Mouse (Mus musculus) thymus, adult 18-20 months (tissue): Measurements from ENCODE around the gene Gm3409.
A peak's percentile ranks its signal among the peaks of the same experiment; 100 is the strongest.
"Not testable (repeated sequence)": the region's sequence is repeated elsewhere in the genome, so short reads cannot be mapped to it uniquely, and the experiment has no call there.

Experiments used
- DNase-seq, 2 experiments: peaks; one replicate each; pipeline ENCODE4 v3.0.0; 2022; ENCODE audit warnings: mixed read lengths in 2 of 2

The Gm3409 gene

GRCm38 (mm10) chr5:146537347-146537746 lies at the start of gene Gm3409:
Gm3409 (plus strand) TSS chr5:146537647.
- DNase-seq, result not testable (repeated sequence)

GRCm38 (mm10) chr5:146488959-146489358 lies 48.5 kb upstream of the Gm3409 start:
- DNase-seq, result not testable (repeated sequence)

- DNase-seq, result not testable (repeated sequence)
Observed at GRCm38 (mm10) chr5:146491063-146491462, 46.4 kb upstream of the Gm3409 start, which contains the start of gene Gm6370. Gm6370 (plus strand) TSS chr5:146491363.

- not testable (repeated sequence) for DNase-seq
Observed at GRCm38 (mm10) chr5:146502099-146502498, 35.3 kb upstream of the Gm3409 start, which contains the start of gene 4930449I24Rik. 4930449I24Rik (plus strand) TSS chr5:146502399.

GRCm38 (mm10) chr5:146513823-146514222 lies 23.6 kb upstream of the Gm3409 start, which contains the start of gene Gm3402:
Gm3402 (plus strand) TSS chr5:146514123.
- DNase-seq, result not testable (repeated sequence)

GRCm38 (mm10) chr5:146525501-146525900 lies 11.9 kb upstream of the Gm3409 start, which contains the start of gene Gm3404:
Gm3404 (plus strand) TSS chr5:146525801.
- not testable (repeated sequence) for DNase-seq

GRCm38 (mm10) chr5:146555836-146556235 lies 18.4 kb downstream of the Gm3409 start, which contains the start of gene Gm3415:
Gm3415 (plus strand) TSS chr5:146556136.
- DNase-seq, result not testable (repeated sequence)

- no peak for DNase-seq
Observed at GRCm38 (mm10) chr5:146564259-146564658, 26.8 kb downstream of the Gm3409 start.

- DNase-seq, result peak in 1 of 2 experiments; percentile 18
Observed at GRCm38 (mm10) chr5:146567054-146567453, 29.6 kb downstream of the Gm3409 start.

- not testable (repeated sequence) for DNase-seq
Observed at GRCm38 (mm10) chr5:146570179-146570578, 32.7 kb downstream of the Gm3409 start.

GRCm38 (mm10) chr5:146571830-146572734 lies 34.6 kb downstream of the Gm3409 start:
- not testable (repeated sequence) for DNase-seq

GRCm38 (mm10) chr5:146572735-146573042 lies 35.2 kb downstream of the Gm3409 start:
- DNase-seq, result not testable (repeated sequence)

- no peak for DNase-seq
Observed at GRCm38 (mm10) chr5:146576668-146577067, 39.2 kb downstream of the Gm3409 start.

- DNase-seq, result no peak
Observed at GRCm38 (mm10) chr5:146584156-146584477, 46.7 kb downstream of the Gm3409 start.

GRCm38 (mm10) chr5:146584478-146585306 lies 47.2 kb downstream of the Gm3409 start, which contains the start of gene Gpr12:
Gpr12 (minus strand) TSS chr5:146585239.
- no peak for DNase-seq

GRCm38 (mm10) chr5:146585307-146585651 lies 47.8 kb downstream of the Gm3409 start:
- no peak for DNase-seq

- DNase-seq, result no peak
Observed at GRCm38 (mm10) chr5:146586357-146587070, 49.1 kb downstream of the Gm3409 start.
